Mouse (Mus musculus) heart, postnatal 0 days (tissue): ENCODE measurements around the gene Lrtm2. TPM values are rescaled to one million over a fixed set of nuclear protein-coding genes. Genes with fewer than 3 reads are reported as not detected.

Source experiments
- ATAC-seq: fragments of 200-750 bp; cut with Nextera tagmentation; 2 replicates; pipeline ENCODE4 v1.8.0; 2017; ENCODE audit warnings: low read depth, moderate number of reproducible peaks, moderate library complexity; ENCODE audit not compliant: insufficient read depth
- DNase-seq: peaks from one replicate; pipeline ENCODE4 v3.0.0-alpha.2; 2016; ENCODE audit warnings: low spot score
- H3K27ac ChIP-seq: fragments of 300-500 bp; sonication (generic); 2 replicates; pipeline ENCODE4 v1.5.1; 2014; ENCODE audit warnings: low read depth, mild to moderate bottlenecking
- H3K27me3 ChIP-seq: fragments of 300-500 bp; sonication (generic); 2 replicates; pipeline ENCODE4 v1.6.1; 2014; ENCODE audit warnings: low read length, mixed read lengths; ENCODE audit not compliant: control insufficient read depth, insufficient read depth
- H3K36me3 ChIP-seq: fragments of 300-500 bp; sonication (generic); replicated peaks from 2 replicates; pipeline ENCODE4 v1.6.1; 2014; ENCODE audit warnings: low read length, mixed read lengths; ENCODE audit not compliant: control insufficient read depth, insufficient read depth
- H3K4me1 ChIP-seq: fragments of 300-500 bp; sonication (generic); 2 replicates; pipeline ENCODE4 v1.6.1; 2014; ENCODE audit warnings: antibody characterized with exemption; ENCODE audit not compliant: control insufficient read depth, insufficient read depth
- H3K4me2 ChIP-seq: fragments of 300-500 bp; sonication (generic); 2 replicates; pipeline ENCODE4 v1.6.1; 2014; ENCODE audit warnings: low read depth, mild to moderate bottlenecking, low read length, moderate library complexity
- H3K4me3 ChIP-seq: fragments of 300-500 bp; sonication (generic); 2 replicates; pipeline ENCODE4 v1.5.1; 2014; ENCODE audit warnings: low read depth, low read length
- H3K9ac ChIP-seq: fragments of 300-500 bp; sonication (generic); replicated peaks from 2 replicates; pipeline ENCODE4 v1.6.1; 2014; ENCODE audit warnings: low read depth, low read length, mixed read lengths
- H3K9me3 ChIP-seq: fragments of 300-500 bp; sonication (generic); replicated peaks from 2 replicates; pipeline ENCODE4 v1.6.1; 2016; ENCODE audit warnings: low read length; ENCODE audit not compliant: control insufficient read depth
- CTCF ChIP-seq: IDR thresholded peaks from 2 replicates; pipeline ENCODE4 v1.5.1; 2016; ENCODE audit warnings: antibody characterized with exemption, control low read depth, low read depth
- EP300 ChIP-seq: IDR thresholded peaks from 2 replicates; pipeline ENCODE4 v1.6.1; 2016; ENCODE audit warnings: antibody characterized with exemption, low read depth
- WGBS: fragments of 180-500 bp; shearing (Covaris S2); extraction: QIAGEN DNeasy Blood & Tissue Kit; methylation state at CpG from one replicate; pipeline ENCODE4 v1.1.7; 2014; 5-methylcytosine and 5-hydroxymethylcytosine counted together
- polyA plus RNA-seq: library from polyadenylated mRNA; unstranded; fragments of >200 nt; fragmentation: Nextera tagmentation; extraction: Ambion mirVana; gene quantifications from 2 replicates; pipeline ENCODE4 v1.2.1, GENCODE M21; 2015
- total RNA-seq: library from RNA; depleted of rRNA; stranded (reverse); fragments of >200 nt; gene quantifications from 2 replicates; pipeline ENCODE4 v1.2.3, GENCODE M21; 2014; ENCODE audit warnings: low replicate concordance; rRNA removed

Gene Lrtm2
- not detected in 2 replicates for total RNA-seq
- 0.03 and 0.10 TPM in 2 replicates for polyA plus RNA-seq

DNA sequence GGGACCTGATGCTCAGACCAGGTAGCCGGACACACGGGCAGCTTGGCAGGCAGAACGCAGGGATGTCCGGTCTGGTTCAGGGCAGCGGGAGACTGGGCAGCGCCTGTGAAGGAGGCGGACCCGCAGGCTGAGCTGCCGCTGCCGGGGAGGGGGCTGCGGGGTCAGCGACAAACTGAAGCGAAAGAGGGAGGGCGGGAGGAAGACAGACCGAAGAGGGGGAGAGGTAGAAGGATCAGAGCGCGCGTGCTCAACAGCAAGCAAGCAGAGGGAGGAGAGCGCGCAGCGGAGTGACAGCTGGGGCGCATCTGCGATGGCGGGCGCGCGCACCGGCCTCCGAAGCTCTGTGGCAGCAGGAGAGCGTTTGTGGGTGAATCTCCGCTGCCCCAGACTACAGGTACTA, at the start of gene Lrtm2:
Gene Lrtm2 (minus strand): TSS at position 261 of the 400 bp plus-strand sequence.
- H3K9me3 ChIP-seq: no peaks in the 10 kb centered on the region
- H3K4me3 ChIP-seq: peak within 1 kb of the TSS; percentile 45
- no peak for ATAC-seq
- peak within 1 kb of the TSS; percentile 61 for H3K4me2 ChIP-seq
- DNase-seq: no peak
- H3K9ac ChIP-seq: no peak within 1 kb of the TSS
- H3K4me1 ChIP-seq: peaks cover 18% of the 10 kb centered on the region; the same call in 1 of the 2 replicates
- peaks cover 75% of the 10 kb centered on the region for H3K27me3 ChIP-seq
- under 1% methylated on average over 31 of the region's 31 CpGs for WGBS
- no peak within 1 kb of the TSS for H3K27ac ChIP-seq
- TF ChIP-seq CTCF (no peak), EP300 (no peak)
- no peaks in the 10 kb centered on the region for H3K36me3 ChIP-seq

DNA sequence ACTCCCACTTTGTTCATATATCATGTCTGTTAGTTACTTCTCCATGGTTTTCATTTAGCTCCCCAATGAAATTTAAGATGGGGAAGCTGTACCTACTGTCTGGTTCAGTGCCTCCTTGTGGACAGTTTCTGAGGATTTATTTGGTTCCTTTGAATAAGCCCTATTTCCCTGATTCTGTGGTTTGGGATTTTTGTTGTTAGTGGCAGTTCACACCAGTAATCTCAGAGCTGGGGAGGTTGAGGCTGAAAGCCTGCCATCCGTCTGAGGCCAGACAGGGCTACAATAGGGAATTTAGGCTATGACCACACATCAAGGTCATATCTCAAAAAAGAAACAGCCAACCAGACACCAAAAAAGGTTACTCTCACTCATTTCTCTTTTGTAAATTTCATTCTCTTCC, 48.1 kb upstream of the Lrtm2 start:
- ATAC-seq (no peak), DNase-seq (no peak)
- 81% methylated on average over 1 of the region's 1 CpGs for WGBS
- H3K9ac ChIP-seq: no peak overlapping the region
- H3K4me3 ChIP-seq: no peak overlapping the region
- no peak for TF ChIP-seq EP300
- TF ChIP-seq CTCF: no peak
- no peaks in the 10 kb centered on the region for H3K27me3 ChIP-seq
- H3K27ac ChIP-seq: no peak overlapping the region
- peaks cover 11% of the 10 kb centered on the region for H3K4me1 ChIP-seq
- H3K9me3 ChIP-seq: no peaks in the 10 kb centered on the region
- H3K4me2 ChIP-seq: no peak overlapping the region
- H3K36me3 ChIP-seq: no peaks in the 10 kb centered on the region

DNA sequence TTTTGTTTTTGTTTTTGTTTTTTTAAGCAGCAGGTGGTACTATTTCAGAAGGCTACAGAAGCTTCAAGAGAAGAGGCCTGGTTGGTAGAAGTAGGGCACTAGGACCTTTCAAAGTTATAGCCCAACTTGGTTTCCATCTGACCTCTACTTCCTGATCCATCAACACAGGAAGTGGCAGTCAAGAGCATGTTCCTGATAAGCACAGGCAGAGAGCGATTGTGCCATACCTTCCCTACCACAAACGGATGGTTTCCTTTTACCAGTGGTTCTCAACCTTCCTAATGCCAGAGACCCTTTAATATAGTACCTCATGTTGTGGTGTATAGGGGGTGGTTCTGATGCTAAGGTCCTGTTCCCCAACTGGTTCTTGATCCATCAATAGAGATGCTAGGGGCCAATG, 47.0 kb upstream of the Lrtm2 start:
- TF ChIP-seq EP300 (no peak), CTCF (no peak)
- ATAC-seq (0 out of 2 replicates have a peak, but pooled peaks have one; percentile 33), DNase-seq (no peak)
- H3K9me3 ChIP-seq: no peaks in the 10 kb centered on the region
- H3K4me2 ChIP-seq: no peak overlapping the region
- peak overlapping the region; percentile 22; the same call in 1 of the 2 replicates for H3K27ac ChIP-seq
- H3K36me3 ChIP-seq: no peaks in the 10 kb centered on the region
- 0% methylated on average over 2 of the region's 2 CpGs for WGBS
- H3K27me3 ChIP-seq: no peaks in the 10 kb centered on the region
- H3K4me1 ChIP-seq: peaks cover 11% of the 10 kb centered on the region
- H3K9ac ChIP-seq: no peak overlapping the region
- no peak overlapping the region for H3K4me3 ChIP-seq

DNA sequence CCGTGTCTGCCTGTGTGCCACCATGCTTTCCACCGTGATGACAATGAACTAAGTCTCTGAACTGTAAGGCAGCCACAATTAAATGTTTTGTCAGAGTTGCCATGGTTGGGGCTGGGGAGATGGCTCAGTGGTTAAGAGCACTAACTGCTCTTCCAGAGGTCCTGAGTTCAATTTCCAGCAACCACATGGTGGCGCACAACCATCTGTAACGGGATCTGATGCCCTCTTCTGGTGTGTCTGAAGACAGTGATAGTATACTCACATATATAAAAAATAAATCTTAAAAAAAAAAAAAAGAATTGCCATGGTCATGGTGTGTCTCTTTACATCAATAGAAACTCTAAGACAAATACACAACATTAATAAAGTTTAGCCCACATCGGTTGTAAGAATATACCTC, 44.5 kb upstream of the Lrtm2 start:
- Histone ChIP-seq H3K27me3 (no peaks in the 10 kb centered on the region), H3K9ac (no peak overlapping the region), H3K9me3 (no peaks in the 10 kb centered on the region), H3K4me2 (no peak overlapping the region), H3K36me3 (no peaks in the 10 kb centered on the region), H3K4me1 (peaks cover 11% of the 10 kb centered on the region), H3K27ac (no peak overlapping the region), H3K4me3 (no peak overlapping the region)
- TF ChIP-seq CTCF (no peak), EP300 (no peak)
- ATAC-seq (no peak), DNase-seq (no peak)
- WGBS: 70% methylated on average over 5 of the region's 5 CpGs

DNA sequence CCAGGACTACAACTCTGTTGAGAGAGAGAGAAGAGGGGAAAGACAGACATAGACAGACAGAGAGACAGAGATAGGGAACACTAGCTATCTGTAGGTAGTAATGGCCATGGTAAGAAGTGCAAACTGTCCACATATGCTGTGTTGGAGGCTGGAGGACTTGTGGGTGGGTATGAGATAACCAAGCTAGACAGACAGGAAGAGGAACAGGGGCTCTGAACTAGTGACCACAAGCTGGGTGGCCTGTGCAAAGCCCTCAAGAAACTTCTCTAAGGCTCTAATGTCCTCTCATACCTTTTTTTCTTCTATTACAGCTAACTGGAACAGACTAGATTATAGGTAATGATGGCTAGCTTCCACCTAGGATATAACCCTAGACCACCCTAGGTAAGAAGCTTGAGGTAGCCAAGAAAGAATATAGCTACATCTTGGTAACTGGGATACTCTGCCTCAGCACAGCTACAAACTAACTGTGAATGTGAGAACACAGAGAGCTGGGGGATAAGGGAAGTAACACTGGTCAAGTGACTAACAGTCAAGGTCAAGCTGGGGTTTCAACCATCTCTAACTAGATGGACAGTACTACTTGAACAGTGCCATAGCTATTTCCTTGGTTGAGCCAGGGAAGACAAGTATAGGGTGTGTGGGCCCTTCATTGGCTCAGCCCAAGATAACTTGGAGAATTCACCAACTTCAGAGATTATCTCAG, 42.6 kb upstream of the Lrtm2 start:
- DNase-seq: no peak
- Histone ChIP-seq H3K36me3 (peaks cover 11% of the 10 kb centered on the region; the same call in 1 of the 2 replicates), H3K9ac (no peak overlapping the region), H3K27ac (no peak overlapping the region), H3K4me1 (peaks cover 8% of the 10 kb centered on the region), H3K4me3 (no peak overlapping the region), H3K9me3 (no peaks in the 10 kb centered on the region), H3K4me2 (no peak overlapping the region), H3K27me3 (no peaks in the 10 kb centered on the region)
- TF ChIP-seq CTCF: no peak
- TF ChIP-seq EP300: no peak
- no peak for ATAC-seq
